Mouse (Mus musculus) CH12.LX (cell line): ENCODE measurements around the gene Pdcd7. TPM values are rescaled to one million over a fixed set of nuclear protein-coding genes. Genes with fewer than 3 reads are reported as not detected.

Experiments
- DNase-seq: peaks from one replicate; pipeline ENCODE4 v3.0.0-alpha.2; 2013; ENCODE audit errors: extremely low read depth
- H3K27ac ChIP-seq: 2 replicates; pipeline ENCODE4 v1.5.1; 2012; ENCODE audit warnings: low read depth, mild to moderate bottlenecking, control low read depth, moderate library complexity; ENCODE audit not compliant: insufficient read depth
- H3K27me3 ChIP-seq: replicated peaks from 2 replicates; pipeline ENCODE3; 2012; ENCODE audit warnings: inconsistent platforms
- H3K36me3 ChIP-seq, 2 experiments: replicated peaks in 1 of 2; 2 replicates each; pipeline versions ENCODE3 to v1.6.1; 2012; ENCODE audit warnings: inconsistent platforms in 1 of 2, low read length in 1 of 2, mild to moderate bottlenecking in 1 of 2, mixed read lengths in 1 of 2, moderate library complexity in 1 of 2; ENCODE audit not compliant: control insufficient read depth in 1 of 2, insufficient read depth in 1 of 2
- H3K4me1 ChIP-seq, 2 experiments: 2 replicates each; pipeline ENCODE4 v1.6.1; 2012; ENCODE audit warnings: inconsistent platforms in 1 of 2, moderate library complexity in 1 of 2; ENCODE audit not compliant: insufficient read depth in 2 of 2, control insufficient read depth in 1 of 2
- H3K4me2 ChIP-seq: 2 replicates; pipeline ENCODE4 v1.6.1; 2012; ENCODE audit warnings: low read depth, mild to moderate bottlenecking, control low read depth; ENCODE audit not compliant: poor library complexity, insufficient read depth, severe bottlenecking
- H3K4me3 ChIP-seq, 3 experiments: fragments of 150-350 bp in 1 of 3; sonication (generic) in 1 of 3; replicated peaks in 1 of 3; 2 replicates each; pipeline versions ENCODE3 to v1.5.1; 2011 to 2012; ENCODE audit warnings: low read depth in 2 of 3, low read length in 2 of 3, mild to moderate bottlenecking in 2 of 3, moderate library complexity in 2 of 3, control low read depth in 1 of 3, improper control_type of control experiment in 1 of 3, inconsistent platforms in 1 of 3, mixed read lengths in 1 of 3; ENCODE audit not compliant: poor library complexity in 1 of 3
- H3K79me2 ChIP-seq: replicated peaks from 2 replicates; pipeline ENCODE4 v1.6.1; 2012; ENCODE audit warnings: mild to moderate bottlenecking, moderate library complexity; ENCODE audit not compliant: control insufficient read depth, poor library complexity, insufficient read depth, severe bottlenecking; ENCODE audit errors: extremely low read depth
- H3K9ac ChIP-seq: 2 replicates; pipeline ENCODE4 v1.6.1; 2012; ENCODE audit warnings: low read depth, mild to moderate bottlenecking, control low read depth, moderate library complexity; ENCODE audit not compliant: insufficient read depth
- H3K9me3 ChIP-seq: replicated peaks from 2 replicates; pipeline ENCODE3; 2012; ENCODE audit warnings: low read length, inconsistent platforms, mixed read lengths
- BHLHE40 ChIP-seq: IDR thresholded peaks from 2 replicates; pipeline ENCODE4 v1.6.1; 2011; ENCODE audit warnings: mild to moderate bottlenecking, low read depth, low read length, improper control_type of control experiment
- CHD1 ChIP-seq: IDR thresholded peaks from 2 replicates; pipeline ENCODE4 v1.6.1; 2012; ENCODE audit warnings: low read depth, low read length, improper control_type of control experiment, inconsistent platforms
- CHD2 ChIP-seq: IDR thresholded peaks from 2 replicates; pipeline ENCODE4 v1.6.1; 2011; ENCODE audit warnings: low read length, improper control_type of control experiment
- CTCF ChIP-seq, 2 experiments: IDR thresholded peaks in 1 of 2; conservative IDR thresholded peaks in 1 of 2; 2 replicates each; pipeline ENCODE4 v1.5.1; 2011 to 2012; ENCODE audit warnings: low read depth in 2 of 2, low read length in 2 of 2, improper control_type of control experiment in 1 of 2, inconsistent platforms in 1 of 2, mild to moderate bottlenecking in 1 of 2, moderate library complexity in 1 of 2
- E2F4 ChIP-seq: IDR thresholded peaks from 2 replicates; pipeline ENCODE4 v1.6.1; 2011; ENCODE audit warnings: low read depth, low read length, improper control_type of control experiment; ENCODE audit not compliant: insufficient replicate concordance
- EP300 ChIP-seq: IDR thresholded peaks from 2 replicates; pipeline ENCODE4 v1.6.1; 2011; ENCODE audit warnings: low read length, improper control_type of control experiment
- GABPA ChIP-seq: IDR thresholded peaks from 2 replicates; pipeline ENCODE4 v1.6.1; 2012; ENCODE audit warnings: low read depth, low read length, improper control_type of control experiment, inconsistent platforms; ENCODE audit not compliant: insufficient replicate concordance
- IRF4 ChIP-seq: IDR thresholded peaks from 2 replicates; pipeline ENCODE4 v1.6.1; 2014; ENCODE audit warnings: low read depth, mild to moderate bottlenecking, inconsistent platforms, low read length, improper control_type of control experiment
- JUND ChIP-seq: conservative IDR thresholded peaks from 2 replicates; pipeline ENCODE4 v1.6.1; 2011; ENCODE audit warnings: low read depth, low read length, improper control_type of control experiment
- KAT2A ChIP-seq: IDR thresholded peaks from 2 replicates; pipeline ENCODE4 v1.6.1; 2012; ENCODE audit warnings: low read length, improper control_type of control experiment, inconsistent platforms; ENCODE audit not compliant: insufficient replicate concordance
- MAZ ChIP-seq: IDR thresholded peaks from 2 replicates; pipeline ENCODE4 v1.6.1; 2012; ENCODE audit warnings: low read depth, mild to moderate bottlenecking, inconsistent platforms, low read length, improper control_type of control experiment, moderate library complexity
- MXI1 ChIP-seq: IDR thresholded peaks from 2 replicates; pipeline ENCODE4 v1.6.1; 2011; ENCODE audit warnings: mild to moderate bottlenecking, low read depth, low read length, improper control_type of control experiment
- MYC ChIP-seq: IDR thresholded peaks from 2 replicates; pipeline ENCODE4 v1.6.1; 2011; ENCODE audit warnings: low read depth, mild to moderate bottlenecking, improper control_type of control experiment, low read length
- NELFE ChIP-seq: IDR thresholded peaks from 2 replicates; pipeline ENCODE4 v1.6.1; 2011; ENCODE audit warnings: low read depth, low read length, improper control_type of control experiment
- PAX5 ChIP-seq: IDR thresholded peaks from 2 replicates; pipeline ENCODE4 v1.6.1; 2012; ENCODE audit warnings: low read length, inconsistent platforms, mixed read lengths
- RAD21 ChIP-seq: IDR thresholded peaks from 2 replicates; pipeline ENCODE4 v1.6.1; 2011; ENCODE audit warnings: low read depth, mild to moderate bottlenecking, low read length, improper control_type of control experiment, moderate library complexity
- RCOR1 ChIP-seq: conservative IDR thresholded peaks from 2 replicates; pipeline ENCODE4 v1.6.1; 2012; ENCODE audit warnings: low read depth, mild to moderate bottlenecking, inconsistent platforms, low read length, improper control_type of control experiment
- SIN3A ChIP-seq: IDR thresholded peaks from 2 replicates; pipeline ENCODE4 v1.6.1; 2012; ENCODE audit warnings: low read length, improper control_type of control experiment, inconsistent platforms
- SMC3 ChIP-seq: IDR thresholded peaks from 2 replicates; pipeline ENCODE4 v1.6.1; 2011; ENCODE audit warnings: low read depth, low read length, improper control_type of control experiment
- TCF12 ChIP-seq: IDR thresholded peaks from 2 replicates; pipeline ENCODE4 v1.6.1; 2014; ENCODE audit warnings: low read depth, mild to moderate bottlenecking, inconsistent platforms, low read length, improper control_type of control experiment
- USF2 ChIP-seq: conservative IDR thresholded peaks from 2 replicates; pipeline ENCODE4 v1.6.1; 2011; ENCODE audit warnings: low read depth, low read length, improper control_type of control experiment
- ZNF384 ChIP-seq: IDR thresholded peaks from 2 replicates; pipeline ENCODE4 v1.6.1; 2012; ENCODE audit warnings: low read depth, low read length, improper control_type of control experiment, inconsistent platforms
- dilution Hi-C: fragments of 300-500 bp; cut with MboI; formaldehyde crosslinking; loops from 2 replicates; pipeline ENCODE4 v1.14.3; 2020; ENCODE audit warnings: low sequenced_read_pairs; ENCODE audit not compliant: extremely low pct_unique_long_range_greater_than_20kb, extremely low pct_ligation_motif_present
- in situ Hi-C: fragments of 300-500 bp; cut with MboI; formaldehyde crosslinking; loops from 3 replicates; pipeline ENCODE4 v1.14.3; 2019; ENCODE audit warnings: low sequenced_read_pairs, low pct_ligation_motif_present, low pct_unique_long_range_greater_than_20kb, mixed read lengths
- polyA plus RNA-seq: library from polyadenylated mRNA; unstranded; fragments of >175 nt; gene quantifications from 2 replicates; pipeline ENCODE4 v1.2.1, GENCODE M21; 2012; ENCODE audit warnings: low read depth; ENCODE audit not compliant: insufficient read length
- total RNA-seq, 2 experiments: library from RNA; depleted of rRNA; stranded (reverse); fragments of 300-350 nt in 1 of 2; fragments of >200 nt in 1 of 2; gene quantifications; 2 replicates each; pipeline ENCODE4 v1.2.3; 2012 to 2014

Gene Pdcd7
- total and polyA plus RNA-seq, 3 experiments: 13.1 to 20.6 (median 14.5) TPM

DNA sequence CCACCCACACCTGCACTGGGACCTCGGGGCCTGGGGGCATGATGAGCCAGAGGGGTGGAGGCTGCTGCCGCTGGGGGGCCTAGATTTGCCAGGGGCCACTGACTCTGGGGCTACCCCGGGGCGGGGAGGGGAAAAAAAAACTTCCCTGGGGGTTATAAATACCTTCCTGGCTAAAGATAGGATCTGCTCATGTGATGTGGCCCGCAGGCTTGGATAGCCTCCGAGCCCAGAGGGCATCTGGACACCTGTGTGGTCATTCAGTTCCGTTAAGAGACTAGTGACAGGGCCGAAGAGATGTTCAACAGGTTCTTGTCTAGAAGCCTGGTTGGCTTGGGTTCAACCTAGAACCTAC lies 45.7 kb downstream of the Pdcd7 start, which contains the start of gene Kbtbd13:
TSS of gene Kbtbd13 (minus strand) at position 40 of the 352 bp plus-strand sequence.
- Histone ChIP-seq H3K9me3 (peaks cover 4% of the 10 kb centered on the region), H3K9ac (no peak within 1 kb of the TSS), H3K4me1 (peaks cover 0 to 6% of the 10 kb centered on the region in 2 experiments; a peak in 2 of 4 replicates), H3K27ac (no peak within 1 kb of the TSS), H3K27me3 (peaks cover 4% of the 10 kb centered on the region), H3K4me3 (no peak within 1 kb of the TSS), H3K36me3 (no peaks in the 10 kb centered on the region), H3K79me2 (no peaks in the 10 kb centered on the region), H3K4me2 (no peak within 1 kb of the TSS)
- no peak for DNase-seq
- TF ChIP-seq MXI1: no peak
- in situ Hi-C loops: no loop called here
- dilution Hi-C loops: no loop called here

DNA sequence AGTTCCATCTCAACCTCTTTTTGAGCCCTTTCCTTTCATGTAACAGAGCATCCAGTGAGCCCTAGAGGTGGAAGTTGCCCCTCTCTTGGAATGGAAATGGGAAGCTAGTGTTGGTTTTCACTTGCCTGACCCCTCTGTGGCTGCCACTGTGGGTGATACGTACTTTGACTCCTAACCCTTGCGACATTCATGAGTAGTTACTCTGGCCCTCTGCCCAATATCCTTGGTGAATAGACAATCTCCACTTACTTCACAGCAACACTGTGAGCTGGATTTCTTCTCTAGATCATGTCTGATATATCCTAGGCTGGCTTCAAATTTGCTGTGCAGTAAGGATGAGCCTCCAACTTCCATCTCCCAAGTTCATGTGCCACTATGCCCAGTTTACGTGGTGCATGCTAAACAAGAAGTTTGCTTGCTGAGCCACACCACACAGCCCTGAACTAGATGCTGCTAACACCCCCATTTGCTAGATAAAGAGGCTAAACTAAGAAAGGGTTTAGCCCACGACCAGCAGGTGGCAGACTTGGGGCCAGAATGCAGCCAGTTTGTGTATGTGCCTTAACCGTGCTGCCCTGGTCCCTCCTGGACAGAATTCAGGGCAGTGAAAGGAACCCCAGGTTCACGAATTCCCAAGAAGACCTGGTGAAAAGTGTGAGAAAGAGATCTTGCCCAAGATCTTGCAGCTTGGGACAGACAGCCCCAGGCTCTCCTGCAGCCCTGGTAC lies 46.9 kb downstream of the Pdcd7 start:
- peak; percentile 56 for DNase-seq
- Histone ChIP-seq H3K9me3 (peaks cover 4% of the 10 kb centered on the region), H3K27me3 (peaks cover 7% of the 10 kb centered on the region), H3K9ac (no peak overlapping the region), H3K36me3 (no peaks in the 10 kb centered on the region), H3K27ac (no peak overlapping the region), H3K79me2 (no peaks in the 10 kb centered on the region), H3K4me2 (no peak overlapping the region), H3K4me3 (no peak overlapping the region), H3K4me1 (peaks cover 0 to 6% of the 10 kb centered on the region in 2 experiments; a peak in 2 of 4 replicates)
- dilution Hi-C loops (no loop called here), in situ Hi-C loops (no loop called here)
- TF ChIP-seq RCOR1 (no peak), MAZ (no peak), IRF4 (no peak), RAD21 (peak; percentile 59), CHD1 (no peak), CTCF (conservative IDR thresholded peaks at IDR 0.05 in 1 of 2, IDR thresholded peaks at IDR 0.05 in 1 of 2; ENCODE audit: low read depth in 2 of 2, low read length in 2 of 2) (peak; percentile 54 to 86), KAT2A (no peak), EP300 (no peak), TCF12 (no peak), SMC3 (peak; percentile 90), MXI1 (no peak), CHD2 (no peak), MYC (no peak)

DNA sequence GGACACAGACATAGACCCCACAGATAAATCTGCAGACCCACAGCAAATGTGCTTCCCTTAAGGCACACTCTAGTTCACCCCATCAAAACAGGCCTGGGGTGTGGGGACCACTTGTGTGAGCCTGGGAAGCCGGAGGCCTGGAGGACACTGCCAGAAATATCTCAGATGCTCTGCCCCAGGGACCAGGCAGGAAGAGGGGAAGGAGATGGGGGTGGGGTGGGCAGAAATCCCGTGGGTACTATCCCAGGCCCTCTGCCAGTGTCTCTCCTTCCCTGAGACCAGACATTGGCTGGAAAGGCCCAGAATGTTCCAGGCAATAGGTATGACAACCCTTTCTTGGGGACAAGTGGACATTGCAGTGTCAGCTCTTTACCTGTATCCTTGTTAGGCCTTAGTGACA lies 47.7 kb downstream of the Pdcd7 start:
- no peaks in the 10 kb centered on the region for H3K36me3 ChIP-seq
- peaks cover 4% of the 10 kb centered on the region for H3K9me3 ChIP-seq
- TF ChIP-seq PAX5 (no peak), BHLHE40 (no peak), USF2 (no peak), KAT2A (no peak), JUND (no peak), GABPA (no peak), MXI1 (no peak), E2F4 (no peak), MYC (no peak), ZNF384 (no peak), MAZ (no peak), SIN3A (no peak), RCOR1 (no peak), NELFE (no peak)
- no peaks in the 10 kb centered on the region for H3K79me2 ChIP-seq
- H3K27ac ChIP-seq: no peak overlapping the region
- no peak overlapping the region for H3K4me2 ChIP-seq
- dilution Hi-C loops: no loop called here
- H3K4me1 ChIP-seq: peaks cover 0 to 12% of the 10 kb centered on the region in 2 experiments; a peak in 3 of 4 replicates
- H3K4me3 ChIP-seq: no peak overlapping the region
- peaks cover 7% of the 10 kb centered on the region for H3K27me3 ChIP-seq
- no peak overlapping the region for H3K9ac ChIP-seq
- DNase-seq: no peak
- in situ Hi-C loops: no loop called here
